Mouse (Mus musculus) spleen, adult 2 months (tissue): ENCODE measurements at regions not wholly inside any gene's neighbourhood (a gene's known extent, or its start where the extent isn't known, plus 50 kb on each side); places are given as distances from the start of the nearest gene placed in this dataset.

Experiments used
- DNase-seq, 2 experiments: peaks; one replicate each; pipeline versions ENCODE4 v3.0.0 to v3.0.0-alpha.2; 2012 to 2021; ENCODE audit warnings: low spot score in 2 of 2, low read depth in 1 of 2
- H3K27ac ChIP-seq: fragments of 200-500 bp; 2 replicates; pipeline ENCODE4 v1.5.1; 2012; ENCODE audit warnings: low read length, inconsistent platforms; ENCODE audit not compliant: insufficient read depth
- H3K27me3 ChIP-seq: fragments of 200-500 bp; 2 replicates; pipeline ENCODE4 v1.6.1; 2012; ENCODE audit warnings: mild to moderate bottlenecking, moderate library complexity, low read length, inconsistent platforms; ENCODE audit not compliant: control insufficient read depth, insufficient read depth
- H3K36me3 ChIP-seq: fragments of 200-500 bp; 2 replicates; pipeline ENCODE4 v1.6.1; 2012; ENCODE audit warnings: mild to moderate bottlenecking, low read length, inconsistent platforms; ENCODE audit not compliant: control insufficient read depth, insufficient read depth
- H3K4me1 ChIP-seq: fragments of 200-500 bp; 2 replicates; pipeline ENCODE4 v1.6.1; 2011; ENCODE audit warnings: inconsistent platforms; ENCODE audit not compliant: control insufficient read depth, insufficient read depth, insufficient read length
- H3K4me3 ChIP-seq: fragments of 200-500 bp; 2 replicates; pipeline ENCODE4 v1.5.1; 2011; ENCODE audit warnings: mild to moderate bottlenecking, inconsistent platforms; ENCODE audit not compliant: insufficient read depth, insufficient read length; ENCODE audit errors: extremely low read depth
- CTCF ChIP-seq: fragments of 200-500 bp; IDR thresholded peaks from 2 replicates; pipeline ENCODE4 v1.5.1; 2011; ENCODE audit warnings: mild to moderate bottlenecking, inconsistent platforms; ENCODE audit not compliant: insufficient read depth, insufficient read length, insufficient replicate concordance; ENCODE audit errors: extremely low read depth
- POLR2A ChIP-seq: fragments of 200-500 bp; IDR thresholded peaks from 2 replicates; pipeline ENCODE4 v1.6.1; 2011; ENCODE audit warnings: low read depth, low read length, inconsistent platforms
- WGBS: fragments of 180-500 bp; shearing (Covaris S2); methylation state at CpG from one replicate; pipeline ENCODE4 v1.1.7; 2018; 5-methylcytosine and 5-hydroxymethylcytosine counted together

- Histone ChIP-seq H3K27ac (no peak overlapping the region; the same call in 1 of the 2 replicates), H3K4me3 (no peak overlapping the region), H3K27me3 (no peaks in the 10 kb centered on the region), H3K4me1 (no peaks in the 10 kb centered on the region; the same call in 1 of the 2 replicates), H3K36me3 (no peaks in the 10 kb centered on the region)
- 82% methylated on average over 9 of the region's 9 CpGs for WGBS
- TF ChIP-seq POLR2A (no peak), CTCF (no peak)
- no peak for DNase-seq
Observed at GRCm38 (mm10) chr9:56547291-56547977, 129.0 kb downstream of the Hmg20a start.

- WGBS, result 10% methylated on average over 8 of the region's 8 CpGs
- Histone ChIP-seq H3K36me3 (no peaks in the 10 kb centered on the region), H3K4me3 (no peak overlapping the region), H3K27ac (no peak overlapping the region), H3K27me3 (no peaks in the 10 kb centered on the region), H3K4me1 (no peaks in the 10 kb centered on the region; the same call in 1 of the 2 replicates)
- no peak for DNase-seq
- TF ChIP-seq CTCF, result no peak
- TF ChIP-seq POLR2A, result no peak
Observed at GRCm38 (mm10) chr9:56549774-56550173, 131.4 kb downstream of the Hmg20a start.

- Histone ChIP-seq H3K4me3 (no peak overlapping the region), H3K27me3 (no peaks in the 10 kb centered on the region), H3K4me1 (no peaks in the 10 kb centered on the region; the same call in 1 of the 2 replicates), H3K36me3 (no peaks in the 10 kb centered on the region), H3K27ac (no peak overlapping the region)
- WGBS, result 30% methylated on average over 4 of the region's 4 CpGs
- TF ChIP-seq POLR2A (no peak), CTCF (no peak)
- DNase-seq, result no peak
Observed at GRCm38 (mm10) chr9:56550178-56550577, 131.8 kb downstream of the Hmg20a start.

GRCm38 (mm10) chr9:56551376-56552186, 133.2 kb downstream of the Hmg20a start:
- no peak overlapping the region for H3K27ac ChIP-seq
- 74% methylated on average over 11 of the region's 11 CpGs for whole genome bisulfite sequencing
- H3K4me1 ChIP-seq, result no peaks in the 10 kb centered on the region; the same call in 1 of the 2 replicates
- no peak overlapping the region for H3K4me3 ChIP-seq
- H3K36me3 ChIP-seq, result no peaks in the 10 kb centered on the region
- TF ChIP-seq CTCF (no peak), POLR2A (no peak)
- no peaks in the 10 kb centered on the region for H3K27me3 ChIP-seq
- DNase-seq, result no peak

- 78% methylated on average over 6 of the region's 6 CpGs for WGBS
- no peaks in the 10 kb centered on the region for H3K36me3 ChIP-seq
- TF ChIP-seq CTCF (no peak), POLR2A (no peak)
- H3K27ac ChIP-seq, result peak overlapping the region; percentile 29; the same call in 1 of the 2 replicates
- H3K4me1 ChIP-seq, result no peaks in the 10 kb centered on the region; the same call in 1 of the 2 replicates
- no peak overlapping the region for H3K4me3 ChIP-seq
- H3K27me3 ChIP-seq, result no peaks in the 10 kb centered on the region
- no peak for DNase-seq
Observed at GRCm38 (mm10) chr9:56552187-56552686, 133.8 kb downstream of the Hmg20a start.

GRCm38 (mm10) chr9:56552766-56553165, 134.4 kb downstream of the Hmg20a start:
- Histone ChIP-seq H3K36me3 (no peaks in the 10 kb centered on the region), H3K27ac (peak overlapping the region; percentile 29; the same call in 1 of the 2 replicates), H3K4me1 (no peaks in the 10 kb centered on the region; the same call in 1 of the 2 replicates), H3K27me3 (no peaks in the 10 kb centered on the region), H3K4me3 (no peak overlapping the region)
- DNase-seq, result peak; percentile 11 to 56
- TF ChIP-seq CTCF, result peak; percentile 90
- TF ChIP-seq POLR2A, result no peak
- WGBS, result 6% methylated on average over 1 of the region's 1 CpGs
